Mouse (Mus musculus): ENCODE measurements at regions not wholly inside any gene's neighbourhood (a gene's known extent, or its start where the extent isn't known, plus 50 kb on each side); places are given as distances from the start of the nearest gene placed in this dataset.
A peak's percentile ranks its signal among the peaks of the same experiment; 100 is the strongest.
"Not testable (repeated sequence)": the region's sequence is repeated elsewhere in the genome, so short reads cannot be mapped to it uniquely, and the experiment has no call there.

- no peak for DNase-seq
Observed at GRCm38 (mm10) chr1:47299311-47299710, 406.7 kb upstream of the Slc39a10 start.

- no peak for DNase-seq
Observed at GRCm38 (mm10) chr1:47285639-47286038, 393.0 kb upstream of the Slc39a10 start.

GRCm38 (mm10) chr1:47278321-47279020, 385.8 kb upstream of the Slc39a10 start:
- no peak for DNase-seq

- DNase-seq, result peak; percentile 5
Observed at GRCm38 (mm10) chr1:47277839-47278238, 385.2 kb upstream of the Slc39a10 start.

GRCm38 (mm10) chr1:47272131-47272530, 379.5 kb upstream of the Slc39a10 start:
- DNase-seq, result no peak

GRCm38 (mm10) chr1:47263611-47264010, 371.0 kb upstream of the Slc39a10 start:
- no peak for DNase-seq

- DNase-seq, result no peak
Observed at GRCm38 (mm10) chr1:47261505-47262130, 369.0 kb upstream of the Slc39a10 start.

GRCm38 (mm10) chr1:47250706-47251105, 358.1 kb upstream of the Slc39a10 start:
- not testable (repeated sequence) for DNase-seq

- no peak for DNase-seq
Observed at GRCm38 (mm10) chr1:47217088-47217487, 324.4 kb upstream of the Slc39a10 start.

GRCm38 (mm10) chr1:47216419-47217002, 323.9 kb upstream of the Slc39a10 start:
- no peak for DNase-seq

GRCm38 (mm10) chr1:47213476-47213875, 320.8 kb upstream of the Slc39a10 start:
- DNase-seq, result no peak

GRCm38 (mm10) chr1:47193001-47193400, 300.3 kb upstream of the Slc39a10 start:
- no peak for DNase-seq

GRCm38 (mm10) chr1:47164417-47164816, 271.8 kb upstream of the Slc39a10 start:
- DNase-seq, result no peak

GRCm38 (mm10) chr1:47163808-47164410, 271.3 kb upstream of the Slc39a10 start:
- no peak for DNase-seq

- DNase-seq, result not testable (repeated sequence)
Observed at GRCm38 (mm10) chr1:47130031-47130430, 237.4 kb upstream of the Slc39a10 start.

GRCm38 (mm10) chr1:47119636-47120035, 227.0 kb upstream of the Slc39a10 start:
- DNase-seq, result no peak

GRCm38 (mm10) chr1:47116681-47117080, 224.0 kb upstream of the Slc39a10 start:
- not testable (repeated sequence) for DNase-seq

- DNase-seq, result no peak
Observed at GRCm38 (mm10) chr1:47112494-47112893, 219.8 kb upstream of the Slc39a10 start.

GRCm38 (mm10) chr1:47104055-47104454, 211.4 kb upstream of the Slc39a10 start:
- no peak for DNase-seq

GRCm38 (mm10) chr1:47103321-47103988, 210.8 kb upstream of the Slc39a10 start:
- no peak for DNase-seq

- no peak for DNase-seq
Observed at GRCm38 (mm10) chr1:47097084-47097996, 204.7 kb upstream of the Slc39a10 start.

GRCm38 (mm10) chr1:47094498-47094897, 201.8 kb upstream of the Slc39a10 start:
- no peak for DNase-seq
